Mouse (Mus musculus) erythroblast, embryonic 14.5 days (primary cell): Measurements from ENCODE around the gene Uckl1.

Experiments
- GATA1 ChIP-seq: IDR thresholded peaks from 2 replicates; pipeline ENCODE4 v1.6.1; 2012; ENCODE audit warnings: low read length, inconsistent platforms, mixed read lengths
- TAL1 ChIP-seq: IDR thresholded peaks from 3 replicates; pipeline ENCODE4 v1.6.1; 2012; ENCODE audit warnings: low read length, inconsistent platforms, mixed read lengths

DNA sequence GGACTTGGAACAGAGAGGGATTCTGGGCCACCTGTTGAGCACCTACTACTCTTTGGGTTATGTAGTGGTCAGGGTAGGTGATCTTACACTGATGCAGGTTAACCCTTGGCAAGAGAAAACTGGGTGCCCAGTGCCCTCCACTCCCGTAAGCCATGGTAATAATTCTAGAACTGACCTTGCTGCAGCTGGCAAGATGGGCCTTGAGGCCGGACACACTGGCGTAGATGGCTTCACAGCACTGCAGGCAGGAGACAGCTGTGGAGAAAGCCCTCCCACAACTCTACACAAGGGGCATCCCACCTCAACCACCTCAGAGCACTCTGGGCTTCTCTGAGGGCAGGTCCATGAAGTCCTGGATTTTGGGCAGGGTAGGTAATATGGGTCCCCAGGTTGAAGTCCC, 1.4 kb upstream of the Uckl1 start:
- TF ChIP-seq TAL1 (no peak), GATA1 (no peak)
